Mouse (Mus musculus) hindbrain, embryonic 11.5 days (tissue): ENCODE results near the gene Rab4b. TPM values are rescaled to one million over a fixed set of nuclear protein-coding genes. Genes with fewer than 3 reads are reported as not detected.

ENCODE experiments used
- ATAC-seq: fragments of 200-750 bp; cut with Nextera tagmentation; 2 replicates; pipeline ENCODE4 v1.8.0; 2017; ENCODE audit warnings: mild to moderate bottlenecking, moderate TSS enrichment, moderate library complexity; ENCODE audit not compliant: low FRiP score
- DNase-seq: peaks from one replicate; pipeline ENCODE4 v3.0.0-alpha.2; 2015; ENCODE audit warnings: low spot score
- H3K27ac ChIP-seq: fragments of 300-500 bp; sonication (generic); 2 replicates; pipeline ENCODE4 v1.5.1; 2014; ENCODE audit warnings: mild to moderate bottlenecking, low read depth, low read length
- H3K27me3 ChIP-seq: fragments of 300-500 bp; sonication (generic); 2 replicates; pipeline ENCODE4 v1.6.1; 2014; ENCODE audit warnings: mild to moderate bottlenecking, low read length, moderate library complexity, mixed read lengths; ENCODE audit not compliant: control insufficient read depth, insufficient read depth
- H3K36me3 ChIP-seq: fragments of 300-500 bp; sonication (generic); 2 replicates; pipeline ENCODE4 v1.6.1; 2014; ENCODE audit warnings: mild to moderate bottlenecking, low read length, moderate library complexity, mixed read lengths; ENCODE audit not compliant: control insufficient read depth, insufficient read depth
- H3K4me1 ChIP-seq: fragments of 300-500 bp; sonication (generic); replicated peaks from 2 replicates; pipeline ENCODE4 v1.6.1; 2014; ENCODE audit warnings: low read length, mixed read lengths; ENCODE audit not compliant: control insufficient read depth, insufficient read depth
- H3K4me2 ChIP-seq: fragments of 300-500 bp; sonication (generic); replicated peaks from 2 replicates; pipeline ENCODE4 v1.6.1; 2014; ENCODE audit warnings: mild to moderate bottlenecking, low read depth, low read length
- H3K4me3 ChIP-seq: fragments of 300-500 bp; sonication (generic); 2 replicates; pipeline ENCODE4 v1.5.1; 2014; ENCODE audit warnings: low read depth, low read length
- H3K9ac ChIP-seq: fragments of 300-500 bp; sonication (generic); 2 replicates; pipeline ENCODE4 v1.6.1; 2014; ENCODE audit warnings: low read depth, low read length
- H3K9me3 ChIP-seq: fragments of 300-500 bp; sonication (generic); 2 replicates; pipeline ENCODE4 v1.6.1; 2016; ENCODE audit warnings: low read length; ENCODE audit not compliant: control insufficient read depth
- WGBS: fragments of 180-500 bp; shearing (Covaris S2); extraction: QIAGEN DNeasy Blood & Tissue Kit; methylation state at CpG from one replicate; pipeline ENCODE4 v1.1.7; 2014; 5-methylcytosine and 5-hydroxymethylcytosine counted together
- polyA plus RNA-seq: library from polyadenylated mRNA; unstranded; fragments of >200 nt; fragmentation: Nextera tagmentation; extraction: Ambion mirVana; gene quantifications from 2 replicates; pipeline ENCODE4 v1.2.1, GENCODE M21; 2014

The Rab4b gene
- polyA plus RNA-seq, 1 experiment from 2014 or later: 75.4 TPM

- Histone ChIP-seq H3K27ac (no peak overlapping the region), H3K36me3 (no peaks in the 10 kb centered on the region), H3K27me3 (no peaks in the 10 kb centered on the region), H3K4me3 (no peak overlapping the region), H3K9me3 (no peaks in the 10 kb centered on the region), H3K9ac (no peak overlapping the region), H3K4me2 (no peak overlapping the region), H3K4me1 (no peaks in the 10 kb centered on the region)
- no peak for DNase-seq
- 62% methylated on average over 2 of the region's 2 CpGs for WGBS
- ATAC-seq: no peak
Measured at GRCm38 (mm10) chr7:27131387-27131786, 47.3 kb downstream of the Rab4b start.

GRCm38 (mm10) chr7:27130521-27131370, 48.0 kb downstream of the Rab4b start:
- DNase-seq (no peak), ATAC-seq (no peak)
- 89% methylated on average over 22 of the region's 22 CpGs for WGBS
- no peak overlapping the region for H3K4me3 ChIP-seq
- no peak overlapping the region for H3K9ac ChIP-seq
- no peaks in the 10 kb centered on the region for H3K9me3 ChIP-seq
- H3K36me3 ChIP-seq: no peaks in the 10 kb centered on the region
- no peaks in the 10 kb centered on the region for H3K4me1 ChIP-seq
- H3K27ac ChIP-seq: no peak overlapping the region
- no peaks in the 10 kb centered on the region for H3K27me3 ChIP-seq
- no peak overlapping the region for H3K4me2 ChIP-seq

- H3K27ac ChIP-seq: no peak overlapping the region
- no peaks in the 10 kb centered on the region for H3K36me3 ChIP-seq
- H3K4me2 ChIP-seq: no peak overlapping the region
- no peak overlapping the region for H3K9ac ChIP-seq
- H3K27me3 ChIP-seq: no peaks in the 10 kb centered on the region
- H3K4me1 ChIP-seq: no peaks in the 10 kb centered on the region
- H3K4me3 ChIP-seq: no peak overlapping the region
- H3K9me3 ChIP-seq: no peaks in the 10 kb centered on the region
- ATAC-seq (no peak), DNase-seq (no peak)
- 92% methylated on average over 12 of the region's 12 CpGs for WGBS
Measured at GRCm38 (mm10) chr7:27129811-27130210, 48.9 kb downstream of the Rab4b start.

DNA sequence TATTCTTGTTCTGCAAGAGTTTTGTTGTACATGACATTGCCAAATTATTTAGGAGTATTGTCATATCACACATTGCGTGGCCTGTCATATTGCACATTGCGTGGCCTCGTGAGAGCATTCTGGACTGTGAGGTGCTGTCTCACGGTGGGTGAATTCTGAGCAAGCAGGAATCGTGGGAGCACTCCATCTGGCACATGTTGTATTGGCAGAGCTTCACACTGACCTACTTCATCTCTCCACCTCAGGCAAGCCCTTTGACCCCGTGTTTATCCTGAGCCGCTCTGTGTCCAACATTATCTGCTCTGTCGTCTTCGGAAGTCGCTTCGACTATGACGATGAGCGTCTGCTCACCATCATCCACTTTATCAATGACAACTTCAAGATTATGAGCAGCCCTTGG, 49.8 kb downstream of the Rab4b start:
- WGBS: 92% methylated on average over 13 of the region's 13 CpGs
- Histone ChIP-seq H3K9ac (no peak overlapping the region), H3K27me3 (no peaks in the 10 kb centered on the region), H3K9me3 (no peaks in the 10 kb centered on the region), H3K4me2 (no peak overlapping the region), H3K36me3 (no peaks in the 10 kb centered on the region), H3K4me1 (no peaks in the 10 kb centered on the region), H3K4me3 (no peak overlapping the region), H3K27ac (no peak overlapping the region)
- no peak for DNase-seq
- ATAC-seq: no peak

DNA sequence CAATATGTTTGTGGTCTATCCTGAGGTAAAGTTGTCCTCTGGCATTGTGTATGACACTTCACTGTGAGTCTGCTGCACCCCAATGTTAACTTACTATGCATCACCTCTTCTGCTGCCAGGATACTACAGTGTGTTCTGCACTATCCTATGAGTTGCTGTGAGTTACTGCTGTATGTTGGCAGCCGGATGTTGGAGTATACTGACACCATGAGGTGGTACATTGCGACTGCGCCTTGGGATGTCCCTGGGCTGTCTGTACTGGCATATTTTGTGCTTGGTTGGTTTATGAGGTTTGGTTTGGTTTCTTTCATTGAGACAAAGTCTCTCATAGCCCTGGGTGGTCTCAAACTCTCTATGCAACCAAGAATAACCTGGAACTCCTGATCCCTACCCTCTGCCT, 50.5 kb downstream of the Rab4b start:
- ATAC-seq (no peak), DNase-seq (peak; percentile 23)
- H3K4me3 ChIP-seq: no peak overlapping the region
- no peaks in the 10 kb centered on the region for H3K36me3 ChIP-seq
- no peak overlapping the region for H3K27ac ChIP-seq
- H3K9me3 ChIP-seq: no peaks in the 10 kb centered on the region
- H3K9ac ChIP-seq: no peak overlapping the region
- H3K4me2 ChIP-seq: no peak overlapping the region
- 50% methylated on average over 3 of the region's 3 CpGs for WGBS
- no peaks in the 10 kb centered on the region for H3K4me1 ChIP-seq
- no peaks in the 10 kb centered on the region for H3K27me3 ChIP-seq

GRCm38 (mm10) chr7:27124969-27125368, 53.7 kb downstream of the Rab4b start:
- Histone ChIP-seq H3K27ac (no peak overlapping the region), H3K27me3 (no peaks in the 10 kb centered on the region), H3K36me3 (no peaks in the 10 kb centered on the region), H3K4me2 (no peak overlapping the region), H3K9ac (no peak overlapping the region), H3K9me3 (no peaks in the 10 kb centered on the region), H3K4me3 (no peak overlapping the region), H3K4me1 (no peaks in the 10 kb centered on the region)
- no peak for ATAC-seq
- WGBS: 93% methylated on average over 4 of the region's 4 CpGs
- no peak for DNase-seq

DNA sequence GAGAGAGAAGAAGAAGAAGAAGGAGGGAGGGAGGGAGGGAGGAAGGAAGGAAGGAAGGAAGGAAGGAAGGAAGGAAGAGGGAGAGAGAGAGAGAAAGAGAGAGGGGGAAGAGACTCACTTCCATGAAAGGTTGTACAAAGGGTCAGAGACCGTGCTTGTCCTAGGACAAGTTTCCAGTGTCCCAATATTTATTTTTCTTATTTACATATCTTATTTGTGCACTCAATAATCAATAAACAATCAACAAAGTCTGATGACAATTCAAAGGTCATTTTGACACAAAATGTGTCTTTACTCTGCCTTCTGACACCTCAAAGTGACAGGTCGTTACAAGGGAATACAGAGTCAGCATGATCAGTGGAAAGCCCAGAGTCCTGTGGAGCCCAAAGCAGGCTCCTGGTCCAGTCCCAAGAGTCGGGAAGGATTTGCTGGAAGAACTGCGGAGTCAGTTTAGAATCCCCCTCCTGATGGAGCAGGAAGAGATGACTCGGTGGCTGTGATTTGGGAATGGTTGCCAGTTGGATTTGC, 54.3 kb downstream of the Rab4b start:
- 79% methylated on average over 5 of the region's 5 CpGs for WGBS
- no peak overlapping the region for H3K4me2 ChIP-seq
- no peak for ATAC-seq

GRCm38 (mm10) chr7:27119676-27120075, 59.0 kb downstream of the Rab4b start, which contains the start of gene Cyp2f2:
Gene Cyp2f2 (plus strand): TSS chr7:27119909.
- Histone ChIP-seq H3K27me3 (no peaks in the 10 kb centered on the region), H3K9me3 (no peaks in the 10 kb centered on the region), H3K27ac (no peak within 1 kb of the TSS), H3K9ac (no peak within 1 kb of the TSS), H3K4me2 (no peak within 1 kb of the TSS), H3K4me1 (no peaks in the 10 kb centered on the region), H3K4me3 (no peak within 1 kb of the TSS), H3K36me3 (no peaks in the 10 kb centered on the region)
- ATAC-seq: no peak
- DNase-seq: no peak

More for the DNA sequence above, 54.3 kb downstream of the Rab4b start:
- no peaks in the 10 kb centered on the region for H3K36me3 ChIP-seq
- no peak overlapping the region for H3K9ac ChIP-seq
- H3K9me3 ChIP-seq: no peaks in the 10 kb centered on the region
- DNase-seq: no peak
- no peak overlapping the region for H3K4me3 ChIP-seq
- H3K27ac ChIP-seq: no peak overlapping the region
- H3K4me1 ChIP-seq: no peaks in the 10 kb centered on the region
- H3K27me3 ChIP-seq: no peaks in the 10 kb centered on the region
